Mouse (Mus musculus): ENCODE data around the gene Zswim3. TPM values are rescaled to one million over a fixed set of nuclear protein-coding genes. Genes with fewer than 3 reads are reported as not detected.
"Not testable (repeated sequence)": the region's sequence is repeated elsewhere in the genome, so short reads cannot be mapped to it uniquely, and the experiment has no call there.

Zswim3 gene
- polyA plus RNA-seq, 1 experiment from 2014 or later, result 7.0 TPM

GRCm38 (mm10) chr2:164832748-164833301 lies 27.9 kb downstream of the Zswim3 start, which contains the start of gene Ctsa:
Gene Ctsa, plus strand, starts transcription at chr2:164832873.
- Histone ChIP-seq H3K9me3 (no peaks in the 10 kb centered on the region), H3K4me2 (peak within 1 kb of the TSS; percentile 85), H3K4me1 (peaks cover 17% of the 10 kb centered on the region), H3K4me3 (peak within 1 kb of the TSS; percentile 64), H3K27ac (peak within 1 kb of the TSS; percentile 85), H3K9ac (peak within 1 kb of the TSS; percentile 86), H3K27me3 (no peaks in the 10 kb centered on the region), H3K36me3 (peaks cover 30% of the 10 kb centered on the region)
- under 1% methylated on average over 35 of the region's 35 CpGs for WGBS
- peak; percentile 59; the same call in 1 of the 2 replicates for ATAC-seq (ENCODE audit: insufficient number of reproducible peaks, insufficient read depth, low FRiP score, low TSS enrichment, low read depth)

DNA sequence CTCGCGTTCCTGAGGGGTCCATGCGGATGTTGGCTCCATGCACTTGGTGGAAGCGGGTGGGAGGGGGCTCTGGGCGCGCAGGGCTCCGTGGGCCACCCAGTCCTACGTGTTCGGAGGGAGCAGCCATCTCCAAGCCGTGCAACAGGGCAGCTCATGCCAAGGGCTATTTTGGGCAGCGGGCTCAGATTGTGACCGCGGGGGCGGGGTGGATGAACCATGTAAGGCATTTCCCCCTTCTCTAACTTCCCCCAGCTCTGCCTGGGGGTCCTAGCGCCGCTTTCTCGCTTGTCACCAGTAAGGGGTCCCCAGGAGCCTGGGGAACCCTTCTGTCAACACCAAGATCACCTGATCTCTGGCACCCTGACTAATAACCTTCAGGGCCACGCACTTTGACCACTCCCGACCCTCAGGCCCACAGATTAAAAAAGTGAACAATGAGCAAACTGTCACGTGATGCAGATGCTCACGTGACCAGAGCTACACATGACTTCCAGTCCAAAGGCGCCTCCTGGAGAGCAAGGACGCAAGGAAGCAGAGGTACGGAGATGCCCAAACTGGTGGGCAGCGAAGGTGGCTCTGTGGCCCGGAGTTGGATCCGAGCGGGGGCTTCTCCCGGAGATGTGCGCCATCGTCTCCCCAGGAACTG lies 28.5 kb downstream of the Zswim3 start, which contains the start of gene Neurl2:
Gene Neurl2 (minus strand): TSS at position 143 of the 646 bp plus-strand sequence.
- H3K9me3 ChIP-seq, result no peaks in the 10 kb centered on the region
- H3K27me3 ChIP-seq, result no peaks in the 10 kb centered on the region
- H3K9ac ChIP-seq, result peak within 1 kb of the TSS; percentile 86
- peak within 1 kb of the TSS; percentile 85 for H3K4me2 ChIP-seq
- H3K4me1 ChIP-seq, result peaks cover 17% of the 10 kb centered on the region
- WGBS, result under 1% methylated on average over 31 of the region's 31 CpGs
- peak; percentile 72 for ATAC-seq (ENCODE audit: insufficient number of reproducible peaks, insufficient read depth, low FRiP score, low TSS enrichment, low read depth)
- peaks cover 30% of the 10 kb centered on the region for H3K36me3 ChIP-seq
- peak within 1 kb of the TSS; percentile 85 for H3K27ac ChIP-seq
- H3K4me3 ChIP-seq, result peak within 1 kb of the TSS; percentile 64

GRCm38 (mm10) chr2:164834531-164834930 lies 29.6 kb downstream of the Zswim3 start:
- peak overlapping the region; percentile 86 for H3K9ac ChIP-seq
- H3K27me3 ChIP-seq, result no peaks in the 10 kb centered on the region
- peak overlapping the region; percentile 64 for H3K4me3 ChIP-seq
- peaks cover 35% of the 10 kb centered on the region for H3K36me3 ChIP-seq
- no peak for ATAC-seq (ENCODE audit: insufficient number of reproducible peaks, insufficient read depth, low FRiP score, low TSS enrichment, low read depth)
- 39% methylated on average over 8 of the region's 8 CpGs for WGBS
- peak overlapping the region; percentile 85 for H3K4me2 ChIP-seq
- H3K4me1 ChIP-seq, result peaks cover 17% of the 10 kb centered on the region
- no peaks in the 10 kb centered on the region for H3K9me3 ChIP-seq
- no peak overlapping the region for H3K27ac ChIP-seq

DNA sequence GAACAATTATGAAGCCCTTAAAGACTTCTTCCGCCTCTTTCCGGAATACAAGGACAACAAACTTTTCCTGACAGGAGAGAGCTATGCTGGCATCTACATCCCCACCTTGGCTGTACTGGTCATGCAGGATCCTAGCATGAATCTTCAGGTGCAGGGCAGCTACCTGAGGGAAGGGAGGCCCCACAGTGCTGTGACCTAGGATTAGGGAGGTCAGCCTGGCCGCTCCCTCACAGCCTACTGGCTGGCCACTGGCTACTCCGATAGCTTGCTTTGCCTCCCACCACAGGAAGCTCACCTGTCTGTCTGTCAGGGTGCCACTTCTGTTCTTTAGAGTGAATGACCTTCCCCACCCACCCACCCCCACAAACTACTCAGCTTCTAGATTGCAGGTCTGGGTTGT lies 30.3 kb downstream of the Zswim3 start:
- H3K9ac ChIP-seq, result no peak overlapping the region
- peaks cover 42% of the 10 kb centered on the region for H3K36me3 ChIP-seq
- no peaks in the 10 kb centered on the region for H3K9me3 ChIP-seq
- H3K4me1 ChIP-seq, result peaks cover 17% of the 10 kb centered on the region
- H3K27ac ChIP-seq, result no peak overlapping the region
- ATAC-seq (ENCODE audit: insufficient number of reproducible peaks, insufficient read depth, low FRiP score, low TSS enrichment, low read depth), result no peak
- no peak overlapping the region; the same call in 1 of the 2 replicates for H3K4me2 ChIP-seq
- no peaks in the 10 kb centered on the region for H3K27me3 ChIP-seq
- 89% methylated on average over 4 of the region's 4 CpGs for WGBS
- peak overlapping the region; percentile 64; the same call in 1 of the 2 replicates for H3K4me3 ChIP-seq

DNA sequence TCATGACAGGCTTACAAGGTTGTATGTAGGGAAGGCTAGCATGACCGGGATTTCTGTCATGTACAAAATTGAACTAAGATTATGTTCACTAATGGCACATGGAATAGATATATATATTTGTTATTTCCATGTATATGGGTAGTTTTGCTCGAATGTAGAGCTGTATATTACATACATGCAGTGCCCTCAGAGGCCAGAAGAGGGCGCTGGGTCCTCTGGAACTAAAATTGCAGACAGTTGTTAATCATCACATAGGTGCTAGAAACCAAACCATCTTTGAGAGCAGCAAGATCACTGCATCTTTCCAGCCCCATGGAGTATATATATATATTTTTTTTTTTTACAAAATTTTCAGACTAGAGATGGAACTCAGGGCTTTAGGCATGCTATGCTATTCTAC lies 40.9 kb downstream of the Zswim3 start:
- Histone ChIP-seq H3K27ac (no peak overlapping the region), H3K9me3 (no peaks in the 10 kb centered on the region), H3K4me3 (no peak overlapping the region), H3K36me3 (peaks cover 32% of the 10 kb centered on the region), H3K4me1 (no peaks in the 10 kb centered on the region), H3K27me3 (no peaks in the 10 kb centered on the region), H3K4me2 (no peak overlapping the region), H3K9ac (no peak overlapping the region)
- no peak for ATAC-seq (ENCODE audit: insufficient number of reproducible peaks, insufficient read depth, low FRiP score, low TSS enrichment, low read depth)
- 57% methylated on average over 3 of the region's 3 CpGs for WGBS

- no peak overlapping the region for H3K27ac ChIP-seq
- no peak overlapping the region for H3K4me2 ChIP-seq
- no peak overlapping the region for H3K9ac ChIP-seq
- 86% methylated on average over 8 of the region's 8 CpGs for WGBS
- peaks cover 9% of the 10 kb centered on the region for H3K27me3 ChIP-seq
- no peak for ATAC-seq (ENCODE audit: insufficient number of reproducible peaks, insufficient read depth, low FRiP score, low TSS enrichment, low read depth)
- no peaks in the 10 kb centered on the region for H3K9me3 ChIP-seq
- H3K4me1 ChIP-seq, result no peaks in the 10 kb centered on the region
- H3K4me3 ChIP-seq, result no peak overlapping the region
- peaks cover 38% of the 10 kb centered on the region for H3K36me3 ChIP-seq
These were observed 45.2 kb downstream of the Zswim3 start for GRCm38 (mm10) chr2:164850061-164850460.

- H3K9ac ChIP-seq; H3K27ac ChIP-seq; ATAC-seq (ENCODE audit: insufficient number of reproducible peaks, insufficient read depth, low FRiP score, low TSS enrichment, low read depth); H3K9me3 ChIP-seq: not testable (repeated sequence)
- Histone ChIP-seq H3K4me1 (peaks cover 37% of the 10 kb centered on the region), H3K4me3 (peak overlapping the region; percentile 56; the same call in 1 of the 2 replicates), H3K4me2 (peak overlapping the region; percentile 96), H3K36me3 (peaks cover 26% of the 10 kb centered on the region), H3K27me3 (peaks cover 42% of the 10 kb centered on the region)
- WGBS, result 71% methylated on average over 5 of the region's 5 CpGs
These were observed 50.7 kb downstream of the Zswim3 start for GRCm38 (mm10) chr2:164855572-164855971.

GRCm38 (mm10) chr2:164856309-164857100 lies 51.6 kb downstream of the Zswim3 start:
- Histone ChIP-seq H3K9me3 (no peaks in the 10 kb centered on the region), H3K27me3 (peaks cover 42% of the 10 kb centered on the region), H3K4me1 (peaks cover 37% of the 10 kb centered on the region), H3K4me3 (peak overlapping the region; percentile 56), H3K36me3 (peaks cover 17% of the 10 kb centered on the region), H3K4me2 (peak overlapping the region; percentile 96), H3K27ac (peak overlapping the region; percentile 88), H3K9ac (peak overlapping the region; percentile 71)
- no peak for ATAC-seq (ENCODE audit: insufficient number of reproducible peaks, insufficient read depth, low FRiP score, low TSS enrichment, low read depth)
- under 1% methylated on average over 42 of the region's 42 CpGs for WGBS

DNA sequence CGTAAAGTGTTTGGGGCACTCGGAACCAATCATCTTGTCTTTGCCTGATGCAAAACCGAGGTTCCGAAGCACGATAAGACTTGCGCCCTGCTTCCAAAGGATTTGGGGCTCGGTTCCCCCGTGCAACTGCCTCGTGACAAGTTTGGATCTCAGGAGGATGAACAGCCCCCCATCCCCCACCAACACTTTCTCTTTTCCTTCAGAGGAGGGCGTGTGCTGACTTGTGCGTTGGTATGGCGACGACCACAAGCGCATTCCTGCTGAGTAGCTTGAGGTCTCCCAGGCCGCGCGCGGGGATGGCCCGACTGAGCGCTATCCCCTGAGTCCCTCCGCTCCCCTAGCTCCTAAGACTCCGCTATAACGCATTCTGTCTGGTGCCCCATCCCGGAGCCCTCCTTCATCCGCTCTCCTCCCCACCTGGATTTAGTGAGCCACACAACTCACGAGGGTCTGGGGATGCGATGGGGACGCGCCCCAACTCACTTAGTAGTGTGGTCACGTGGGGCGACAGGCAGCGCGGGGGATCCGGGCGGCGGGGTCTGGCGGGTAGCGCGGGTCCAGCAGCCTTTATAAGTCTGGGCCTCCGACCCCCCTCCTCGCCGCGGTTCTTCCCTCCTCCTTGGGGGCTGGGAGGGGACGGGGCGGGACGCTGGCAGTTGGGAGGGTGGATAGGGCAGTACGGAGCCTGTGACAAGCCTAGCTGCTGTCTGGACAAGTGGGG lies 52.4 kb downstream of the Zswim3 start, which contains the start of gene Pltp:
Gene Pltp (minus strand): TSS at position 611 of the 721 bp plus-strand sequence.
- peak; percentile 84 for ATAC-seq (ENCODE audit: insufficient number of reproducible peaks, insufficient read depth, low FRiP score, low TSS enrichment, low read depth)
- peaks cover 10% of the 10 kb centered on the region; the same call in 1 of the 2 replicates for H3K36me3 ChIP-seq
- peak within 1 kb of the TSS; percentile 56 for H3K4me3 ChIP-seq
- no peaks in the 10 kb centered on the region for H3K9me3 ChIP-seq
- under 1% methylated on average over 47 of the region's 47 CpGs for WGBS
- peaks cover 43% of the 10 kb centered on the region for H3K4me1 ChIP-seq
- peak within 1 kb of the TSS; percentile 88 for H3K27ac ChIP-seq
- peaks cover 42% of the 10 kb centered on the region for H3K27me3 ChIP-seq
- peak within 1 kb of the TSS; percentile 96 for H3K4me2 ChIP-seq
- H3K9ac ChIP-seq, result peak within 1 kb of the TSS; percentile 71

DNA sequence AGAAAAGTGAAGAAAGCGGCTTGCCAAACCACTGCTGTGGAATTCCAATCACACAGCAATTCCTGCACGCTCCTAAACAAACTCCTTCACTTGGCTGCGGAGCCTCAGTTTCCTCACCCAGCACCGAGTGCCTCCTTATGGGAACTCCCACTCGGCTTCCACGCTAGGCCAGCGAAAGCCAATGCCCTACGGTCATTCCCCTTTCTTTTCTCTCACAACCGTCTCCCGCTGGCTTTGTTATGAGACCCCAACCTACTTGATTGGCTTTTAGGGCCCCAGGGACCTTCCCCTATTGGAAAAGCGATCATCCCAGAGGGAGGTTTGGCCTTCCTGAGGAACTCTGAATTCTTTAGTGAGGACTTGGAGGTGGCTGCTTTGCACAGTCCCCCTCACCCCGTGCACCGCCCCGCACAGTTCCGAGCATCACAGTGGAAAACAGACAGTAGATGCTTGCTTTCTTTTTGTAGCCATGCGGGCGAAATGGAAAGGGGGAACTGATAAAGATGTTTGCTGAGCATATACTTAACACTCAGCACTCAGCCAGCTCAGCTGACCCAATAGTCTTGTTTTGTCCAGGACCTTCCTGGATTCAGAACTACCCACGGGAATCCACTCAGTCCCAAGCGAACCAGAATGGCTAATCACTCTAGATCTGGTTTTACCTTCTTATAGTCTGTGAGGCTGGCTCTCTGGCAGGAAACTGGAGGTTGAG lies 53.1 kb downstream of the Zswim3 start:
- peak overlapping the region; percentile 88 for H3K27ac ChIP-seq
- peak overlapping the region; percentile 71 for H3K9ac ChIP-seq
- H3K27me3 ChIP-seq, result peaks cover 42% of the 10 kb centered on the region
- WGBS, result 3% methylated on average over 19 of the region's 19 CpGs
- peak overlapping the region; percentile 96 for H3K4me2 ChIP-seq
- H3K4me3 ChIP-seq, result peak overlapping the region; percentile 56
- H3K36me3 ChIP-seq, result 0 out of 2 replicates have a peak, but pooled peaks cover 2% of the 10 kb centered on the region
- ATAC-seq (ENCODE audit: insufficient number of reproducible peaks, insufficient read depth, low FRiP score, low TSS enrichment, low read depth), result no peak
- no peaks in the 10 kb centered on the region for H3K9me3 ChIP-seq
- H3K4me1 ChIP-seq, result peaks cover 47% of the 10 kb centered on the region
